Mouse (Mus musculus) bone marrow, adult 2 months (tissue): Measurements from ENCODE around the gene Atp6v0a2.

Source experiments
- CTCF ChIP-seq: fragments of 200-500 bp; IDR thresholded peaks from 2 replicates; pipeline ENCODE4 v1.5.1; 2011; ENCODE audit warnings: low read length, control low read depth; ENCODE audit not compliant: control insufficient read depth, insufficient read depth
- POLR2A ChIP-seq: fragments of 200-500 bp; IDR thresholded peaks from 2 replicates; pipeline ENCODE4 v1.6.1; 2011; ENCODE audit warnings: low read depth, mild to moderate bottlenecking, control low read depth, low read length, borderline replicate concordance; ENCODE audit not compliant: control insufficient read depth

DNA sequence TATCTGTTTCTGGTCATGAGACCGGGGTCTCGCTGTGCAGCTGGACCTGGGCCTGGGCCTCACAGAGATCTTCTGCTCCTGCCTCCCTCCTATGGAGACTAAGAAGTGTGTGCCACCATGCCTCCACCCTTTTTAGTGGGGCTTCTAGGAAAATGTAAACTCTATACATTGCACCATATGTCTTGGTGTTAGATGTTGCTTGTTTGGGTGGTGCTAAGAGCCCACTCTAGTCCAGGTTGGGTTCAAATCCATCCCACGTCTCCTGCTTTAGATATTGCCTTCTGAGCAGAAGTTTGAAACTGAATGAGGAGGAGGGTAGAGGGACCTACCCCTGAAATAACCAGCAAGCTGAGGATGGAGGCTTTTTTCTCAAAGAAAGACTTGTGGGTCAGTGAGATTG lies 35.6 kb upstream of the Atp6v0a2 start:
- TF ChIP-seq CTCF (no peak), POLR2A (no peak)
